Mouse (Mus musculus) frontal cortex, postnatal 36 days (tissue): ENCODE measurements at regions not wholly inside any gene's neighbourhood (a gene's known extent, or its start where the extent isn't known, plus 50 kb on each side); places are given as distances from the start of the nearest gene placed in this dataset.

Source experiments
- DNase-seq, 2 experiments: peaks; one replicate each; pipeline ENCODE4 v3.0.0; 2022; ENCODE audit warnings: low spot score in 2 of 2

GRCm38 (mm10) chr13:30044790-30045189 is 58.9 kb upstream of the E2f3 start:
- DNase-seq = no peak

- DNase-seq = no peak
Observed at GRCm38 (mm10) chr13:30042689-30043320, 56.9 kb upstream of the E2f3 start.

GRCm38 (mm10) chr13:30041501-30042295 is 55.8 kb upstream of the E2f3 start:
- peak in 1 of 2 experiments; percentile 7 for DNase-seq

DNA sequence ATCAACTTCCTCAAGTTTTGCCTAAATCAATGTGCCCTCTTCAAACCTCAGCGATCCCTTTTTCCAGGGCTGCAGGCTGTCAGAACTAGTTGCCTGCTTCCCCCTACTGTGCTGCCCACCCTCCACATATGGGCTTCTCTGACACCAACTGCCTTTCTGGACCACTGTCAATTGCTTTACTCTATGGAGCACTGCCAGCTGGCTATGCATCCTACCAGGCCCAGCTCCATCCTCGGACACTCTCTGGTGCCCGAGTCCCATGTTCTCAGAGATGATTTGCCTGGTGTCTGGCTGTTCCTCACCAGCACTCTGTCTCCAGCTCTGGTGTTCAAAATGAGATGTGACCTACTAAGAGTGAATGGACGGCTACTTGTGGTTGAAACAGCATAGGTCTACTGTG is 54.4 kb upstream of the E2f3 start:
- no peak for DNase-seq

GRCm38 (mm10) chr13:30039791-30040190 is 53.9 kb upstream of the E2f3 start:
- no peak for DNase-seq

DNA sequence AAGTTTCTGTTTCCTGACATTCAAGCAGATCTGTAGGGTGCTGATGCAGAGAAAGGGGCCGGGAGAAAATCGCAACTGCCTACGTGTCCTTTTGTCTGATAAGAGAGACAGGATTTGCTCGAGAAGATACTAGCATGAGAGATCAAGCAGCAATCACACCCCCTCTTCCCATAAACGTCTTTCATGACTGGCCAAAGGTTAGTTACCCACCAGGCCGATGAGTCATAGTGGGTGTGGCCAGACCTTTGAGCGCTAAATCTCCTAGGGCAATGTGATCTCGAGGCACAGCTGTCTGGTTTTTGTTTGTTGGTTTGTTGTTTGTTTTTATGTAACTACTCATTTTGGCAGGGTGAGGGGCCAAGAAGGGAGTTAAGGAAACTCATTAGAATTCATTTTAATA is 50.7 kb upstream of the E2f3 start:
- DNase-seq = no peak

- DNase-seq = no peak
Observed at GRCm38 (mm10) chr13:30036071-30036470, 50.2 kb upstream of the E2f3 start.
